Mouse (Mus musculus) hindbrain, embryonic 15.5 days (tissue): ENCODE data around the gene Def6. TPM values are rescaled to one million over a fixed set of nuclear protein-coding genes. Genes with fewer than 3 reads are reported as not detected.

ENCODE experiments used
- ATAC-seq: fragments of 200-750 bp; cut with Nextera tagmentation; 2 replicates; pipeline ENCODE4 v1.8.0; 2017; ENCODE audit warnings: low read depth, moderate number of reproducible peaks, moderate TSS enrichment; ENCODE audit not compliant: low FRiP score
- H3K27ac ChIP-seq: fragments of 300-500 bp; sonication (generic); replicated peaks from 2 replicates; pipeline ENCODE4 v1.5.1; 2015; ENCODE audit warnings: mild to moderate bottlenecking, inconsistent platforms
- H3K27me3 ChIP-seq: fragments of 300-500 bp; sonication (generic); 2 replicates; pipeline ENCODE4 v1.6.1; 2015; ENCODE audit warnings: control low read depth, inconsistent platforms
- H3K36me3 ChIP-seq: fragments of 300-500 bp; sonication (generic); 2 replicates; pipeline ENCODE4 v1.6.1; 2015; ENCODE audit warnings: control low read depth, inconsistent platforms
- H3K4me1 ChIP-seq: fragments of 300-500 bp; sonication (generic); replicated peaks from 2 replicates; pipeline ENCODE4 v1.6.1; 2015; ENCODE audit warnings: control low read depth, inconsistent platforms
- H3K4me2 ChIP-seq: fragments of 300-500 bp; sonication (generic); 2 replicates; pipeline ENCODE4 v1.6.1; 2015; ENCODE audit warnings: moderate library complexity, mild to moderate bottlenecking, inconsistent platforms
- H3K4me3 ChIP-seq: fragments of 300-500 bp; sonication (generic); 2 replicates; pipeline ENCODE4 v1.5.1; 2015; ENCODE audit warnings: mild to moderate bottlenecking, inconsistent platforms
- H3K9ac ChIP-seq: fragments of 300-500 bp; sonication (generic); 2 replicates; pipeline ENCODE4 v1.6.1; 2015; ENCODE audit warnings: inconsistent platforms
- H3K9me3 ChIP-seq: fragments of 300-500 bp; sonication (generic); 2 replicates; pipeline ENCODE4 v1.6.1; 2016; ENCODE audit warnings: control low read depth, inconsistent platforms
- WGBS: fragments of 180-500 bp; shearing (Covaris S2); methylation state at CpG from one replicate; pipeline ENCODE4 v1.1.7; 2015; 5-methylcytosine and 5-hydroxymethylcytosine counted together
- polyA plus RNA-seq: library from polyadenylated mRNA; unstranded; fragments of >200 nt; fragmentation: Nextera tagmentation; extraction: Ambion mirVana; gene quantifications from 2 replicates; pipeline ENCODE4 v1.2.1, GENCODE M21; 2015

Def6 gene
- polyA plus RNA-seq, 1 experiment from 2014 or later: 8.9 TPM

GRCm38 (mm10) chr17:28263181-28263894 lies 55.8 kb downstream of the Def6 start:
- Histone ChIP-seq H3K9me3 (no peaks in the 10 kb centered on the region), H3K36me3 (no peaks in the 10 kb centered on the region), H3K4me1 (0 out of 2 replicates have a peak, but pooled peaks cover 3% of the 10 kb centered on the region), H3K27ac (no peak overlapping the region), H3K4me3 (no peak overlapping the region), H3K27me3 (no peaks in the 10 kb centered on the region), H3K4me2 (no peak overlapping the region), H3K9ac (no peak overlapping the region)
- WGBS: 60% methylated on average over 13 of the region's 13 CpGs
- no peak for ATAC-seq

GRCm38 (mm10) chr17:28267251-28267650 lies 59.7 kb downstream of the Def6 start:
- H3K36me3 ChIP-seq: no peaks in the 10 kb centered on the region
- no peak overlapping the region for H3K4me3 ChIP-seq
- no peaks in the 10 kb centered on the region for H3K4me1 ChIP-seq
- no peak overlapping the region for H3K27ac ChIP-seq
- WGBS: 95% methylated on average over 5 of the region's 5 CpGs
- H3K9me3 ChIP-seq: no peaks in the 10 kb centered on the region
- H3K4me2 ChIP-seq: no peak overlapping the region
- no peak overlapping the region for H3K9ac ChIP-seq
- ATAC-seq: no peak
- H3K27me3 ChIP-seq: no peaks in the 10 kb centered on the region

- H3K27me3 ChIP-seq: no peaks in the 10 kb centered on the region
- no peak overlapping the region for H3K27ac ChIP-seq
- no peak overlapping the region for H3K4me3 ChIP-seq
- 81% methylated on average over 13 of the region's 13 CpGs for WGBS
- H3K36me3 ChIP-seq: no peaks in the 10 kb centered on the region
- H3K9me3 ChIP-seq: no peaks in the 10 kb centered on the region
- H3K4me1 ChIP-seq: no peaks in the 10 kb centered on the region
- H3K9ac ChIP-seq: no peak overlapping the region
- no peak for ATAC-seq
- no peak overlapping the region for H3K4me2 ChIP-seq
These were observed 62.6 kb downstream of the Def6 start for GRCm38 (mm10) chr17:28270165-28270564.

- Histone ChIP-seq H3K9ac (no peak overlapping the region), H3K27me3 (no peaks in the 10 kb centered on the region), H3K9me3 (no peaks in the 10 kb centered on the region), H3K4me1 (no peaks in the 10 kb centered on the region), H3K36me3 (no peaks in the 10 kb centered on the region), H3K27ac (no peak overlapping the region), H3K4me2 (no peak overlapping the region), H3K4me3 (no peak overlapping the region)
- ATAC-seq: no peak
- 82% methylated on average over 12 of the region's 12 CpGs for WGBS
These were observed 64.1 kb downstream of the Def6 start for GRCm38 (mm10) chr17:28271537-28272266.

- ATAC-seq: no peak; the same call in 1 of the 2 replicates
- Histone ChIP-seq H3K4me3 (no peak overlapping the region), H3K27ac (no peak overlapping the region), H3K9ac (no peak overlapping the region), H3K9me3 (no peaks in the 10 kb centered on the region), H3K4me1 (peaks cover 4% of the 10 kb centered on the region), H3K27me3 (no peaks in the 10 kb centered on the region), H3K36me3 (no peaks in the 10 kb centered on the region), H3K4me2 (no peak overlapping the region)
- WGBS: 85% methylated on average over 9 of the region's 9 CpGs
These were observed 64.7 kb downstream of the Def6 start for GRCm38 (mm10) chr17:28272281-28272680.

GRCm38 (mm10) chr17:28272837-28273236 lies 65.3 kb downstream of the Def6 start:
- no peak overlapping the region for H3K4me2 ChIP-seq
- 77% methylated on average over 6 of the region's 6 CpGs for WGBS
- no peak for ATAC-seq
- no peak overlapping the region for H3K4me3 ChIP-seq
- H3K9ac ChIP-seq: no peak overlapping the region
- H3K4me1 ChIP-seq: peaks cover 9% of the 10 kb centered on the region
- no peaks in the 10 kb centered on the region for H3K36me3 ChIP-seq
- no peaks in the 10 kb centered on the region for H3K27me3 ChIP-seq
- H3K9me3 ChIP-seq: no peaks in the 10 kb centered on the region
- no peak overlapping the region for H3K27ac ChIP-seq

- Histone ChIP-seq H3K27ac (no peak overlapping the region), H3K9me3 (no peaks in the 10 kb centered on the region), H3K9ac (no peak overlapping the region), H3K4me2 (no peak overlapping the region), H3K4me1 (peaks cover 17% of the 10 kb centered on the region), H3K27me3 (no peaks in the 10 kb centered on the region), H3K4me3 (no peak overlapping the region), H3K36me3 (no peaks in the 10 kb centered on the region)
- WGBS: 83% methylated on average over 3 of the region's 3 CpGs
- no peak for ATAC-seq
These were observed 67.2 kb downstream of the Def6 start for GRCm38 (mm10) chr17:28274739-28275138.

- no peak overlapping the region for H3K9ac ChIP-seq
- no peak overlapping the region for H3K4me3 ChIP-seq
- no peaks in the 10 kb centered on the region for H3K9me3 ChIP-seq
- H3K27ac ChIP-seq: no peak overlapping the region
- H3K27me3 ChIP-seq: no peaks in the 10 kb centered on the region
- no peak for ATAC-seq
- peaks cover 29% of the 10 kb centered on the region for H3K4me1 ChIP-seq
- H3K4me2 ChIP-seq: no peak overlapping the region
- 83% methylated on average over 14 of the region's 14 CpGs for WGBS
- no peaks in the 10 kb centered on the region for H3K36me3 ChIP-seq
These were observed 69.6 kb downstream of the Def6 start for GRCm38 (mm10) chr17:28277226-28277625.

- H3K9me3 ChIP-seq: no peaks in the 10 kb centered on the region
- ATAC-seq: no peak
- no peaks in the 10 kb centered on the region for H3K36me3 ChIP-seq
- H3K4me1 ChIP-seq: peaks cover 29% of the 10 kb centered on the region
- 67% methylated on average over 10 of the region's 10 CpGs for WGBS
- no peak overlapping the region for H3K9ac ChIP-seq
- no peaks in the 10 kb centered on the region for H3K27me3 ChIP-seq
- H3K27ac ChIP-seq: no peak overlapping the region
- H3K4me2 ChIP-seq: no peak overlapping the region
- no peak overlapping the region for H3K4me3 ChIP-seq
These were observed 70.1 kb downstream of the Def6 start for GRCm38 (mm10) chr17:28277721-28278120.

- Histone ChIP-seq H3K27me3 (no peaks in the 10 kb centered on the region), H3K4me1 (peaks cover 29% of the 10 kb centered on the region), H3K4me2 (no peak overlapping the region), H3K9ac (no peak overlapping the region), H3K4me3 (no peak overlapping the region), H3K9me3 (no peaks in the 10 kb centered on the region), H3K27ac (no peak overlapping the region), H3K36me3 (no peaks in the 10 kb centered on the region)
- 83% methylated on average over 3 of the region's 3 CpGs for WGBS
- no peak for ATAC-seq
These were observed 70.6 kb downstream of the Def6 start for GRCm38 (mm10) chr17:28278156-28278555.
